Mouse (Mus musculus) hindbrain, embryonic 14.5 days (tissue): ENCODE results near the gene Tmub2. TPM values are rescaled to one million over a fixed set of nuclear protein-coding genes. Genes with fewer than 3 reads are reported as not detected.

Experiments used
- polyA plus RNA-seq: library from polyadenylated mRNA; unstranded; fragments of >200 nt; fragmentation: Nextera tagmentation; extraction: Ambion mirVana; gene quantifications from 2 replicates; pipeline ENCODE4 v1.2.1, GENCODE M21; 2014

The Tmub2 gene
- polyA plus RNA-seq, 1 experiment from 2014 or later = 77.8 TPM

Other genes with a start within 250 kb of the Tmub2 start
- gene Cd300lg, start 243.4 kb upstream of the Tmub2 start, polyA plus RNA-seq = 0.27 TPM in 1 of 2 replicates, not detected in the other
- gene Mpp2, start 196.4 kb upstream of the Tmub2 start, polyA plus RNA-seq = 24.3 and 24.6 TPM in 2 replicates
- not detected in 2 replicates for gene Ppy, start 183.6 kb upstream of the Tmub2 start, polyA plus RNA-seq
- 4.3 and 4.4 TPM in 2 replicates for gene Pyy, start 177.1 kb upstream of the Tmub2 start, polyA plus RNA-seq
- gene Nags, start 139.4 kb upstream of the Tmub2 start, polyA plus RNA-seq = 0.09 TPM in 1 of 2 replicates, not detected in the other
- gene Tmem101, start 128.5 kb upstream of the Tmub2 start, polyA plus RNA-seq = 32.7 and 35.0 TPM in 2 replicates
- gene Lsm12, start 99.6 kb upstream of the Tmub2 start, polyA plus RNA-seq = 78.6 and 81.9 TPM in 2 replicates
- gene G6pc3, start 95.3 kb upstream of the Tmub2 start, polyA plus RNA-seq = 39.9 and 42.3 TPM in 2 replicates
- gene Hdac5, start 54.8 kb upstream of the Tmub2 start, polyA plus RNA-seq = 40.7 and 50.8 TPM in 2 replicates
- gene BC030867, start 36.0 kb upstream of the Tmub2 start, polyA plus RNA-seq = 1.8 and 2.9 TPM in 2 replicates
- 0.07 and 0.18 TPM in 2 replicates for gene Asb16, start 16.2 kb upstream of the Tmub2 start, polyA plus RNA-seq
- 37.3 and 37.5 TPM in 2 replicates for gene Atxn7l3, start 11.7 kb downstream of the Tmub2 start, polyA plus RNA-seq
- 70.0 and 76.0 TPM in 2 replicates for gene Ubtf, start 34.8 kb downstream of the Tmub2 start, polyA plus RNA-seq
- 1.6 and 3.3 TPM in 2 replicates for gene Slc4a1, start 81.3 kb downstream of the Tmub2 start, polyA plus RNA-seq
- gene Rundc3a, start 108.5 kb downstream of the Tmub2 start, polyA plus RNA-seq = 106 TPM in 2 replicates
- 154 and 157 TPM in 2 replicates for gene Slc25a39, start 123.0 kb downstream of the Tmub2 start, polyA plus RNA-seq
- gene Grn, start 145.4 kb downstream of the Tmub2 start, polyA plus RNA-seq = 52.4 and 63.6 TPM in 2 replicates
- gene Fam171a2, start 162.8 kb downstream of the Tmub2 start, polyA plus RNA-seq = 30.9 and 40.4 TPM in 2 replicates
- gene Itga2b, start 185.2 kb downstream of the Tmub2 start, polyA plus RNA-seq = 5.0 and 8.4 TPM in 2 replicates